Mouse (Mus musculus): Measurements from ENCODE around the gene Ksr1. TPM values are rescaled to one million over a fixed set of nuclear protein-coding genes. Genes with fewer than 3 reads are reported as not detected.

Gene Ksr1
- 1 to 10 TPM; 5.1 to 7.0 TPM for total RNA-seq (2021)
- 6.7 and 7.8 TPM in 2 replicates for polyA plus RNA-seq (2012; rRNA removed)
- long read RNA-seq, partial matches to known transcripts: 0 of 4 reads
- long read RNA-seq, other reads (novel, unspliced or antisense): 4 of 4 reads

- Histone ChIP-seq H3K4me1 (ENCODE audit: control insufficient read depth, insufficient read depth, low read length) (peaks cover 16% of the 10 kb centered on the region), H3K27me3 (ENCODE audit: control insufficient read depth, insufficient read depth, low read length) (no peaks in the 10 kb centered on the region), H3K79me2 (replicated peaks; ENCODE audit: control insufficient read depth, insufficient read depth, low read length) (peaks cover under 1% of the 10 kb centered on the region; the same call in 1 of the 2 replicates), H3K27ac (peak within 1 kb of the TSS; percentile 90), H3K36me3 (ENCODE audit: control insufficient read depth, insufficient read depth, low read length) (no peaks in the 10 kb centered on the region; the same call in 1 of the 2 replicates), H3K9ac (ENCODE audit: low read depth, low read length) (peak within 1 kb of the TSS; percentile 83), H3K4me3 (peak within 1 kb of the TSS; percentile 74)
- 1% methylated on average over 41 of the region's 42 CpGs for WGBS
- intact Hi-C loops (cut with DNase I): loop anchor here (2.0 kb wide), 1 partner anchor 116 kb away; no protein-coding TSS in a partner anchor
- TF ChIP-seq CTCF (IDR thresholded peaks at IDR 0.05): peak; percentile 48
- peak; percentile 98 for TF ChIP-seq POLR2A (IDR thresholded peaks at IDR 0.05; ENCODE audit: insufficient read depth, low read depth, low read length)
- 0 out of 2 replicates have a peak, but pooled peaks have one; percentile 50 for TF ChIP-seq EP300 (IDR thresholded peaks at IDR 0.05; ENCODE audit: insufficient read depth, low read depth, low read length)
- peak; percentile 97 to 98 for DNase-seq
Measured at GRCm38 (mm10) chr11:79146331-79146767, at the start of gene Ksr1. Gene Ksr1, minus strand, starts transcription at chr11:79146407.

GRCm38 (mm10) chr11:79192176-79192575, 46.0 kb upstream of the Ksr1 start:
- no peak overlapping the region for H3K9ac ChIP-seq (ENCODE audit: low read depth, low read length)
- no peak for TF ChIP-seq POLR2A (IDR thresholded peaks at IDR 0.05; ENCODE audit: insufficient read depth, low read depth, low read length)
- peak; percentile 77 for TF ChIP-seq CTCF (IDR thresholded peaks at IDR 0.05)
- intact Hi-C loops (cut with DNase I): loop anchor here (2.0 kb wide), 1 partner anchor 161 kb away; no protein-coding TSS in a partner anchor
- DNase-seq: peak in 1 of 2 experiments; percentile 51
- 63% methylated on average over 1 of the region's 1 CpGs for WGBS
- H3K79me2 ChIP-seq (replicated peaks; ENCODE audit: control insufficient read depth, insufficient read depth, low read length): no peaks in the 10 kb centered on the region
- H3K4me3 ChIP-seq: no peak overlapping the region
- no peaks in the 10 kb centered on the region for H3K27me3 ChIP-seq (ENCODE audit: control insufficient read depth, insufficient read depth, low read length)
- no peak overlapping the region for H3K27ac ChIP-seq
- no peaks in the 10 kb centered on the region for H3K36me3 ChIP-seq (ENCODE audit: control insufficient read depth, insufficient read depth, low read length)
- H3K4me1 ChIP-seq (ENCODE audit: control insufficient read depth, insufficient read depth, low read length): peaks cover 3% of the 10 kb centered on the region; the same call in 1 of the 2 replicates

- H3K79me2 ChIP-seq (replicated peaks; ENCODE audit: control insufficient read depth, insufficient read depth, low read length): no peaks in the 10 kb centered on the region
- peaks cover 2% of the 10 kb centered on the region; the same call in 1 of the 2 replicates for H3K4me1 ChIP-seq (ENCODE audit: control insufficient read depth, insufficient read depth, low read length)
- no peaks in the 10 kb centered on the region for H3K36me3 ChIP-seq (ENCODE audit: control insufficient read depth, insufficient read depth, low read length)
- DNase-seq: peak in 1 of 2 experiments; percentile 62
- intact Hi-C loops (cut with DNase I): no loop called here
- 48% methylated on average over 4 of the region's 4 CpGs for WGBS
- no peak overlapping the region for H3K9ac ChIP-seq (ENCODE audit: low read depth, low read length)
- H3K27me3 ChIP-seq (ENCODE audit: control insufficient read depth, insufficient read depth, low read length): no peaks in the 10 kb centered on the region
- no peak for TF ChIP-seq EP300 (IDR thresholded peaks at IDR 0.05; ENCODE audit: insufficient read depth, low read depth, low read length)
- no peak for TF ChIP-seq CTCF (IDR thresholded peaks at IDR 0.05)
- TF ChIP-seq POLR2A (IDR thresholded peaks at IDR 0.05; ENCODE audit: insufficient read depth, low read depth, low read length): no peak
- H3K4me3 ChIP-seq: no peak overlapping the region
- H3K27ac ChIP-seq: peak overlapping the region; percentile 15; the same call in 1 of the 2 replicates
Measured at GRCm38 (mm10) chr11:79191214-79191613, 45.0 kb upstream of the Ksr1 start.

- no peak overlapping the region for H3K27ac ChIP-seq
- no peaks in the 10 kb centered on the region for H3K36me3 ChIP-seq (ENCODE audit: control insufficient read depth, insufficient read depth, low read length)
- DNase-seq: no peak
- 92% methylated on average over 2 of the region's 2 CpGs for WGBS
- TF ChIP-seq EP300 (IDR thresholded peaks at IDR 0.05; ENCODE audit: insufficient read depth, low read depth, low read length) (no peak), CTCF (IDR thresholded peaks at IDR 0.05) (no peak), POLR2A (IDR thresholded peaks at IDR 0.05; ENCODE audit: insufficient read depth, low read depth, low read length) (no peak)
- intact Hi-C loops (cut with DNase I): no loop called here
- no peak overlapping the region for H3K4me3 ChIP-seq
- H3K79me2 ChIP-seq (replicated peaks; ENCODE audit: control insufficient read depth, insufficient read depth, low read length): no peaks in the 10 kb centered on the region
- peaks cover 2% of the 10 kb centered on the region; the same call in 1 of the 2 replicates for H3K4me1 ChIP-seq (ENCODE audit: control insufficient read depth, insufficient read depth, low read length)
- no peak overlapping the region for H3K9ac ChIP-seq (ENCODE audit: low read depth, low read length)
- no peaks in the 10 kb centered on the region for H3K27me3 ChIP-seq (ENCODE audit: control insufficient read depth, insufficient read depth, low read length)
Measured at GRCm38 (mm10) chr11:79190257-79190656, 44.0 kb upstream of the Ksr1 start.

GRCm38 (mm10) chr11:79188176-79188575, 42.0 kb upstream of the Ksr1 start:
- no peak overlapping the region for H3K9ac ChIP-seq (ENCODE audit: low read depth, low read length)
- H3K79me2 ChIP-seq (replicated peaks; ENCODE audit: control insufficient read depth, insufficient read depth, low read length): no peaks in the 10 kb centered on the region
- WGBS: 38% methylated on average over 6 of the region's 6 CpGs
- H3K27me3 ChIP-seq (ENCODE audit: control insufficient read depth, insufficient read depth, low read length): no peaks in the 10 kb centered on the region
- peaks cover 5% of the 10 kb centered on the region for H3K4me1 ChIP-seq (ENCODE audit: control insufficient read depth, insufficient read depth, low read length)
- H3K36me3 ChIP-seq (ENCODE audit: control insufficient read depth, insufficient read depth, low read length): no peaks in the 10 kb centered on the region
- H3K4me3 ChIP-seq: no peak overlapping the region
- no peak for TF ChIP-seq EP300 (IDR thresholded peaks at IDR 0.05; ENCODE audit: insufficient read depth, low read depth, low read length)
- no peak for TF ChIP-seq POLR2A (IDR thresholded peaks at IDR 0.05; ENCODE audit: insufficient read depth, low read depth, low read length)
- no peak for TF ChIP-seq CTCF (IDR thresholded peaks at IDR 0.05)
- H3K27ac ChIP-seq: no peak overlapping the region
- intact Hi-C loops (cut with DNase I): no loop called here
- DNase-seq: peak; percentile 54 to 73

DNA sequence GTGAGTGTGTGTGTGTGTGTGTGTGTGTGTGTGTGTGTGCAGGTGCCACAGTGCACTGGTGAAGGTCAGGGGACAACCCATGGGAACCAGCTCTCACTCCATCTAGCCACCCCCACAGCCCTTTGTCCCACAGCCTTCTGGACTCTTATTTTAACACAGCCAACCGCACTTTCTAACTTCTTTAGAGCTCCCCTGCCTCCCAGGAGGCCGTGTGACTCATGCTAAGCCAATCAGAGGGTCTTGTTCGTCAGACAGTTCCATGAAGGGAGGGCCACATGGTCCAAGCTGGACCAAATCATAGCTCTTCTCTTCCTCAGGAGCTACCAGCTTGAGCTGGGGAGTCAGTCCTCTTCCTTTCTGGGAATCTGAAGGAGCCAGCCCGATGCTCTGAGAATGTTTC, 41.1 kb upstream of the Ksr1 start:
- H3K79me2 ChIP-seq (replicated peaks; ENCODE audit: control insufficient read depth, insufficient read depth, low read length): no peaks in the 10 kb centered on the region
- no peak for DNase-seq
- no peak overlapping the region for H3K4me3 ChIP-seq
- no peaks in the 10 kb centered on the region for H3K36me3 ChIP-seq (ENCODE audit: control insufficient read depth, insufficient read depth, low read length)
- TF ChIP-seq EP300 (IDR thresholded peaks at IDR 0.05; ENCODE audit: insufficient read depth, low read depth, low read length) (no peak), CTCF (IDR thresholded peaks at IDR 0.05) (no peak), POLR2A (IDR thresholded peaks at IDR 0.05; ENCODE audit: insufficient read depth, low read depth, low read length) (no peak)
- H3K4me1 ChIP-seq (ENCODE audit: control insufficient read depth, insufficient read depth, low read length): peaks cover 6% of the 10 kb centered on the region
- no peak overlapping the region for H3K9ac ChIP-seq (ENCODE audit: low read depth, low read length)
- H3K27ac ChIP-seq: no peak overlapping the region
- intact Hi-C loops (cut with DNase I): no loop called here
- WGBS: 50% methylated on average over 4 of the region's 4 CpGs
- no peaks in the 10 kb centered on the region for H3K27me3 ChIP-seq (ENCODE audit: control insufficient read depth, insufficient read depth, low read length)

Measured in heart, adult 2 months (tissue).